Mouse (Mus musculus): ENCODE measurements around the gene Gm49027.
"Not testable (repeated sequence)": the region's sequence is repeated elsewhere in the genome, so short reads cannot be mapped to it uniquely, and the experiment has no call there.

Gene Gm49027

GRCm38 (mm10) chr5:123525281-123525680 is at the start of gene Gm49027:
Gene Gm49027, minus strand, starts transcription at chr5:123525488.
- in situ Hi-C loops (cut with MboI; ENCODE audit: low pct_unique_long_range_greater_than_20kb in 1 of 2, low sequenced_read_pairs in 2 of 2, unreplicated experiment in 1 of 2): no loop called here

GRCm38 (mm10) chr5:123573362-123573761 is 48.1 kb upstream of the Gm49027 start:
- in situ Hi-C loops (cut with MboI; ENCODE audit: low pct_unique_long_range_greater_than_20kb in 1 of 2, low sequenced_read_pairs in 2 of 2, unreplicated experiment in 1 of 2): no loop called here

GRCm38 (mm10) chr5:123572357-123573186 is 47.3 kb upstream of the Gm49027 start, which contains the start of gene Vps33a:
Gene Vps33a, minus strand, starts transcription at chr5:123573038.
- in situ Hi-C loops (cut with MboI; ENCODE audit: low pct_unique_long_range_greater_than_20kb in 1 of 2, low sequenced_read_pairs in 2 of 2, unreplicated experiment in 1 of 2): no loop called here

- in situ Hi-C loops (cut with MboI; ENCODE audit: low pct_unique_long_range_greater_than_20kb in 1 of 2, low sequenced_read_pairs in 2 of 2, unreplicated experiment in 1 of 2): no loop called here
These were observed 35.8 kb upstream of the Gm49027 start for GRCm38 (mm10) chr5:123561128-123561527.

GRCm38 (mm10) chr5:123559588-123559987 is 34.3 kb upstream of the Gm49027 start:
- in situ Hi-C loops (cut with MboI; ENCODE audit: low pct_unique_long_range_greater_than_20kb in 1 of 2, low sequenced_read_pairs in 2 of 2, unreplicated experiment in 1 of 2): no loop called here

GRCm38 (mm10) chr5:123556451-123556850 is 31.2 kb upstream of the Gm49027 start:
- in situ Hi-C loops (cut with MboI; ENCODE audit: low pct_unique_long_range_greater_than_20kb in 1 of 2, low sequenced_read_pairs in 2 of 2, unreplicated experiment in 1 of 2): no loop called here

- in situ Hi-C loops (cut with MboI; ENCODE audit: low pct_unique_long_range_greater_than_20kb in 1 of 2, low sequenced_read_pairs in 2 of 2, unreplicated experiment in 1 of 2): no loop called here
These were observed 30.4 kb upstream of the Gm49027 start for GRCm38 (mm10) chr5:123555693-123556092.

- in situ Hi-C loops (cut with MboI; ENCODE audit: low pct_unique_long_range_greater_than_20kb in 1 of 2, low sequenced_read_pairs in 2 of 2, unreplicated experiment in 1 of 2): no loop called here
These were observed 8.5 kb upstream of the Gm49027 start for GRCm38 (mm10) chr5:123533801-123534200.

GRCm38 (mm10) chr5:123530056-123530455 is 4.8 kb upstream of the Gm49027 start:
- in situ Hi-C loops (cut with MboI; ENCODE audit: low pct_unique_long_range_greater_than_20kb in 1 of 2, low sequenced_read_pairs in 2 of 2, unreplicated experiment in 1 of 2): no loop called here

GRCm38 (mm10) chr5:123528641-123529040 is 3.4 kb upstream of the Gm49027 start:
- in situ Hi-C loops (cut with MboI; ENCODE audit: low pct_unique_long_range_greater_than_20kb in 1 of 2, low sequenced_read_pairs in 2 of 2, unreplicated experiment in 1 of 2): no loop called here

- in situ Hi-C loops (cut with MboI; ENCODE audit: low pct_unique_long_range_greater_than_20kb in 1 of 2, low sequenced_read_pairs in 2 of 2, unreplicated experiment in 1 of 2): no loop called here
These were observed 718 bp upstream of the Gm49027 start for GRCm38 (mm10) chr5:123525916-123526495.

GRCm38 (mm10) chr5:123524393-123524750 is 916 bp downstream of the Gm49027 start:
- in situ Hi-C loops (cut with MboI; ENCODE audit: low pct_unique_long_range_greater_than_20kb in 1 of 2, low sequenced_read_pairs in 2 of 2, unreplicated experiment in 1 of 2): no loop called here

- in situ Hi-C loops (cut with MboI; ENCODE audit: low pct_unique_long_range_greater_than_20kb in 1 of 2, low sequenced_read_pairs in 2 of 2, unreplicated experiment in 1 of 2): no loop called here
These were observed 1.4 kb downstream of the Gm49027 start, which contains the start of gene Diablo for GRCm38 (mm10) chr5:123523692-123524392. Gene Diablo, minus strand, starts transcription at chr5:123524176.

- in situ Hi-C loops (cut with MboI; ENCODE audit: low pct_unique_long_range_greater_than_20kb in 1 of 2, low sequenced_read_pairs in 2 of 2, unreplicated experiment in 1 of 2): no loop called here
These were observed 3.1 kb downstream of the Gm49027 start for GRCm38 (mm10) chr5:123522166-123522565.

- in situ Hi-C loops (cut with MboI; ENCODE audit: low pct_unique_long_range_greater_than_20kb in 1 of 2, low sequenced_read_pairs in 2 of 2, unreplicated experiment in 1 of 2): no loop called here
These were observed 3.7 kb downstream of the Gm49027 start for GRCm38 (mm10) chr5:123521621-123522020.

GRCm38 (mm10) chr5:123520666-123521065 is 4.6 kb downstream of the Gm49027 start:
- in situ Hi-C loops (cut with MboI; ENCODE audit: low pct_unique_long_range_greater_than_20kb in 1 of 2, low sequenced_read_pairs in 2 of 2, unreplicated experiment in 1 of 2): no loop called here

GRCm38 (mm10) chr5:123514871-123515270 is 10.4 kb downstream of the Gm49027 start:
- in situ Hi-C loops (cut with MboI; ENCODE audit: low pct_unique_long_range_greater_than_20kb in 1 of 2, low sequenced_read_pairs in 2 of 2, unreplicated experiment in 1 of 2): no loop called here

GRCm38 (mm10) chr5:123512102-123512501 is 13.2 kb downstream of the Gm49027 start:
- in situ Hi-C loops (cut with MboI; ENCODE audit: low pct_unique_long_range_greater_than_20kb in 1 of 2, low sequenced_read_pairs in 2 of 2, unreplicated experiment in 1 of 2): no loop called here

- in situ Hi-C loops (cut with MboI; ENCODE audit: low pct_unique_long_range_greater_than_20kb in 1 of 2, low sequenced_read_pairs in 2 of 2, unreplicated experiment in 1 of 2): not testable (repeated sequence)
These were observed 13.9 kb downstream of the Gm49027 start for GRCm38 (mm10) chr5:123511426-123511825.

Data from mouse embryonic stem cell (cell line).